Mouse (Mus musculus) adrenal gland, postnatal 36 days (tissue): ENCODE data around the gene Plcg2. TPM values are rescaled to one million over a fixed set of nuclear protein-coding genes. Genes with fewer than 3 reads are reported as not detected.

Experiments used
- DNase-seq, 2 experiments: peaks; one replicate each; pipeline ENCODE4 v3.0.0; 2021; ENCODE audit warnings: mixed read lengths in 1 of 2
- total RNA-seq, 2 experiments: library from RNA; stranded (reverse); gene quantifications; 2 replicates each; pipeline ENCODE4 v1.2.3; 2021

Plcg2 gene
- total RNA-seq, 2 experiments from 2014 or later, result 4.1 to 6.7 TPM

- DNase-seq, result peak; percentile 41 to 54
Measured at GRCm38 (mm10) chr8:117485316-117485715, 12.8 kb upstream of the Plcg2 start.

DNA sequence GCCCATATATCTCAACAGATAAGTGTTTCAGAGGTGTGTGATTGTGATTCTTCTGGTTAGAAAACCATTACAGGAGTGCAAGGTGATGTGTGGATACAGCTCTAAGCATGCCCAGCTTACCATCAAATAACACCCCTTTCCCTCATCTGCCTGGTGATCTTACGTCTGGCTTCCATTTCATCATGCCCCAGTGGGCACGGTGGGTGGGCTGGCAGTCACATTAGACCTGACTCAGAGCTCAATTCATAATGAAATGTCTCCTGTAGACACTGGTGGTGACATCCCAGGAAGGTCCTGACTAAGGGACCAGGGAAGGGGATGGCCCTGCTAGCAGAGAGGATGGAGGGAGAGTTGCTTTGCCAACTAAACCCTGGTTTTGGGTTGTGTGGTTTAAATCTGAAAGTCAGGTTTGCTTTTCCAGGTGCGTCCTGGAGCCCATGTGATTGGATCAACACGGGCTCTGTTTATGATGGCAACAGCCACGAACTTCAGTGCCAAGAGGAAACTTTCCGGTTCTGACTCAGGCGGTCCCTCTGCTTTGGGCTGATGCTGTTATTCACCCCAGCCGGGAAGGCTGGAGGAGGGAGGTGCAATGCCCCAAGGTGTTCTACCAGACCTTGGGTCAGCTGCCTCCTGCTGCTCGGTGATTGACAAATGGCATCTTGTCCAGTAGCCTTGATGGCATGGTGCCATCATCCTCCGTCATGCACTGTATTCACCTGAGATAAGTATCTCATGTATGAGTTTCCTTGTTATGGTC lies 9.7 kb upstream of the Plcg2 start:
- DNase-seq, result no peak

GRCm38 (mm10) chr8:117493543-117493942 lies 4.5 kb upstream of the Plcg2 start:
- DNase-seq, result no peak

DNA sequence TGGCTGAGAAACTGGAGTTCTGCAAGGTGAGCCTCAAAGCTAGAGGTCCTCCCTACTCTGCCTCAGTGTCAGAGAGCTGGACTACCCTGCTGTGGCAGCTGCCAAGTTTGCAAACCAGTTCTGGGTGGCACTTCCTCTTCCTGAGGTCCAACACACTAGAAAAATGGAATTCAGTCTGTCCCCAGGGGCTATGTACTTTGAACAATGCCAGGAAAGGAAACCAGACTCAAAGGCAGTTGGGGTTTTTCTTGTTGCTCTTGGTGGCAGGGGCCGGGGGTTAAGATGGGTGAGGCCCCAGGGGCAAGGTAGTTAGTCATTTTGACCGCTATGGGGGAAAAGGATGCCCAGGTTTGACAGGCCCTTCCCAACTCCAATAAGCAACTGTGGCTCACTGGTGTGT lies 3.2 kb upstream of the Plcg2 start:
- DNase-seq, result no peak

DNA sequence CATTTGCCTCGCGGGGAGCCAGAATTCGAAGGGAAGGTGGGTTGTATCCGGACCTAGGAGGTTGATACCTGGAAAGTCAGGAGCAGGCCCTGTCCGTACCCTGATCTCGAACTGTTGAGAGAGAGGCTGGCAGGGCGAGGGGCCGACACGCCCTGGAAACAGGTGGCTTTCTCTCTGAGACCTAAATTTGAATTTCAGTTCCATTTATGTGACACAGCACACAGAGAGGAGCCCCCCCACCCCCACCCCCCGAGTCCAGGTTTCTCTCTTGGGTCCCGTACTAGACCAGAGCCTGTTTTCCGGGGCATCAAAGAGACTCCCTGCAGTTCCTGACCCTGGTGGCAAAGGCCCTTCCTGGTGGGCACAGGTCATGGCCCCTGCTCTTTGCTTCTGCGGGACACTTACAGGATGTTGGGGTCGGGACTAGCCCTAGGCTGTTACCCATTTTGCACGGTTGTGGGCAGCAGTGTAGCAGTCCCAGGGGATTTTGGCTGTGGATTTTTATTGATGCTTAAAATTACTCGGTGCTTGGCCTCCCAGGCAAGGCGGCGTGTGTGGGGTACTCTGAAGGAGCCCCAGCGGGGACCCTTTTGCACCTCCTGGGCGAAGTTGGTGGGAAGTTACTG lies 937 bp downstream of the Plcg2 start:
- no peak for DNase-seq

- no peak for DNase-seq
Measured at GRCm38 (mm10) chr8:117500232-117500823, 2.2 kb downstream of the Plcg2 start.

GRCm38 (mm10) chr8:117501323-117501722 lies 3.2 kb downstream of the Plcg2 start:
- no peak for DNase-seq

GRCm38 (mm10) chr8:117503405-117504069 lies 5.4 kb downstream of the Plcg2 start:
- DNase-seq, result no peak

DNA sequence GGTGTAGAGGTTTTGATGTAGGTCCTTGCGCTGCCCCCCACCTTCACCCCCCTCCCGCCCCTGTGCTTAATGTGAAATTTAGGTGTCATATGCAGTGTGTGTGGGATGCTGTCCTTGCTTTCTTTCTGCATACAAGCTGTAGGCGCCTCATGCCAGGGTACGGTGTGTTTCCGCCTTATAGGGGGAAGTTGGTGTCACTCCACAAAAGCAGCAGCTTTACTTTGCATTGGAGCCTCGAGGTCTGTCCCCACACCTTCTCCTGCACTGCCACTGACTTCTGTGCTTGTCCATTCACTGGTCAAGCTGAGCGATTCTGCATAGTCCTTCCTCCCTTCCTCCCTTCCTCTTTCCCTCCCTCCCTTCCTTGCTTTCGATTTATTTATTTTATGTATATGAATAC lies 9.6 kb downstream of the Plcg2 start:
- no peak for DNase-seq

GRCm38 (mm10) chr8:117516876-117517565 lies 18.9 kb downstream of the Plcg2 start:
- no peak for DNase-seq

DNA sequence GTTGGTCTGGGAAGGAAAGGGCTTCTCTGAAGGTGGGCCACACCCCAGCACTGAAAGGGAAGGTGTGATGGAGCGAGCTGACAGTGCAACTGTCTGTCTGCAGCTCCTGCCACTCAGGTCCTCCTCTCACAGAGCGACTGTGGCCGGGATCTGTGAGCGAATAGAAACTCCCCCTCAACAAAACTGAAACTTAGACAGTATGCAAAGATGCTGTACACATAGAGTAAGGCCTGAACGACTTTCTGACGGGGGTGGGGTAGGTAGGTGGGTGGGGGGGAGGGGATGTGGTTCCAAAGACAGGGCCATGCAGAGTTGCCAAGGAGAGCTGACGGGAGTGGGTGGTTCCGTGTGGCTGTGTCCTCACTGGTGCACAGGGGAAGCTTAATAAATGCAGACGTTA lies 19.8 kb downstream of the Plcg2 start:
- DNase-seq, result no peak

- DNase-seq, result no peak
Measured at GRCm38 (mm10) chr8:117518873-117519272, 20.8 kb downstream of the Plcg2 start.

GRCm38 (mm10) chr8:117526185-117526584 lies 28.1 kb downstream of the Plcg2 start:
- peak; percentile 3 to 14 for DNase-seq

DNA sequence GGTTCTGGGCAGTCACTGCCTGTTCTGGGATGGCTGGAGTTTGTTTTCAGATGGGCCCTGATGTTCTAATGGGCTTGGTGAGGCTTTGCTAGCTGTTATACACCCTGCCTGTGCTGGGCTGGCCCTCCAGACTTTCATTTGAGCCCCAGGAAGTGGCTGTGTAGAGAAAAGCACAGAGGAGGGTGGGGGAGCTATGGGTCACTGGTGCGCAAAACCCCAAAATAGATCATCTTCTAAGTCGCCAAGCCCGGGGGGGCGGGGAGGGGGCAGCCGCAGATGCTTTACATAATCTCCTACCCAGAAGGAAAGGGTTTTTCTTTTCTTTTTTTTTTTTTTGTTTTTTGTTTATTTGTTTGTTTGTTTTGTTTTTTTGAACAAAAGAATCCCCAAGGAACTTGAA lies 29.9 kb downstream of the Plcg2 start:
- no peak for DNase-seq

DNA sequence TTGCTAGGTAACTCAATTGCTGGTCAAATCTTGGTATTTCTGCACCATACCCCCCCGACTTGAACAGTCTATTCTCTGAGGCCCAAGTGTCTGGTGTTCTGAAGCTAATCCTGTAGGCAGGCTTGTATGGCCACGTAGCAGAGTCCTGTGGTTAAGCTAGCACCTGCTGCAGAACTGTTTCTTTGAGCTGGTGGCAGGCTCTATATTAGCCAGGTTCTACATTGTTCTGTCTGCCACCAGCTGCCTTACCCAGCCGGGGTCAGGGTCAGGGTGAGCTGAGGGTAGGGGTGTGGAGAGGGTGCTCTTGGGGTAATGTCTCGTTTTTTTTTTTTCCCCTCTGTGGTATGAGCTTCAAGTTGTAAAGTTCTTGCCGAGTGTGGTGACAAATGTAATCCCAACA lies 31.1 kb downstream of the Plcg2 start:
- no peak for DNase-seq

DNA sequence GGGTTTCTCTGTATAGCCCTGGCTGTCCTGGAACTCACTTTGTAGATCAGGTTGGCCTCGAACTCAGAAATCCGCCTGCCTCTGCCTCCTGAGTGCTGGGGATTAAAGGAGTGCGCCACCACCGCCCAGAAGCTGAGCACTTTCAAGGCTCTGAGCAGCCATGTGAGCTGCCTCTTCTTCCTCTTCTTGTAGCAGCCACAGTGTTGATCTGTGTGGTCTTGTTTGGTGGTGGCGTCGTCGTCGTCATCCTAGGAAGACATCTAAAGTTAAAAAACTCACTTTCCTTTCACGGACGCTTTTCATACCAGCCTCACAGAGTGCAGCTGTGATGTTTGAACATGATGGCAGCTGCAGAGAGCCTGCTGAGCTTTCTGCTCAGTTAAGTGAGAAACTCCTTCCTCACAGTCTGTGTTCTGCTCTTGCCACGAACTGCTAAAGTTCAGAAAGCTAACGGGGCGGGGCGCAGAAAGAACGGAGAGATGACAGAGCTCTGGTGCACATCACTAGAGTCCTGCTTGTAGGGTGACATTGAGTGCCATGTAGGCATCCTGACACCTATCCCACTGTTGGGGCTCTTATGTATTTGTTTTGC lies 34.4 kb downstream of the Plcg2 start:
- DNase-seq, result no peak

DNA sequence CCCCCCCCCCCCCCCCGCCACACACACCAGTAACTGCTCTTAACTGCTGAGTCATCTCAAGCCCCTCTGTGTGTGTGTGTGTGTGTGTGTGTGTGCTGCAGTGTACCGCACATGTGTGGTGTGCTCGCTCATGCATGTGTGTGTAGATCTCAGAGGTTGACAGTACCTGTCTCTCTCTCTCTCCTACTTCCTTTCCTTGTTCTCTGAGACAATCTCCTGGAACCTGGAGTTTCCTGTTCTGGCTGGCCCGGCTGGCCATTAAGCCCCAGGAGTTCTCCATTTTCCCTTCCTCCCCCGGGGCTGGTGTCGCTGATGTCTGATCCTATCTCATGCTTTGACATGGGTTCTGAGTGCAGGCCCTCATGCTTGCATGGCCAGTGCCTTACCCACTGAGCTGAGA lies 38.8 kb downstream of the Plcg2 start:
- DNase-seq, result no peak

GRCm38 (mm10) chr8:117537751-117538150 lies 39.7 kb downstream of the Plcg2 start:
- DNase-seq, result no peak

GRCm38 (mm10) chr8:117542951-117543350 lies 44.9 kb downstream of the Plcg2 start:
- no peak for DNase-seq

DNA sequence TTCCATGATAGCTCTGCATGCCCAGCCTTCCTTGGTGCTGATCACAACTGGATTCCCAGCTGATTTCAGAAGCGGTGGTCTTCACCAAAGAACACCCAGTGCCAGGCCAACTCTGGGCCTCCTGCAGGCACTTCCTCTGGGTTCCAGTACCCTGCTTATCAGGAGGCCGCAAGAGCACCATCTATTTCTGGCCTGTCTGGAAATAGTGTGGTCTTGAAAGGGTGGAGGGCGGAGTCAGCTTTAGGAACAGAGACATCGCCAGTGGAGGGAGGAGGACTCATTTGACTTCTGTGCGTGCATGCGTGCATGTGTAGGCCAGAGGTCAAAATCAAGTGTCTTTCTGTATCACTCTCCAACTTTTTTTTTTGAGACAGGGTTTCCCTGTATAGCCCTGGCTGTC lies 45.7 kb downstream of the Plcg2 start:
- DNase-seq, result no peak

- no peak for DNase-seq
Measured at GRCm38 (mm10) chr8:117545043-117545442, 47.0 kb downstream of the Plcg2 start.

GRCm38 (mm10) chr8:117546386-117546785 lies 48.3 kb downstream of the Plcg2 start:
- DNase-seq, result peak in 1 of 2 experiments; percentile 22
